Mouse (Mus musculus) heart, postnatal 4 days (tissue): Measurements from ENCODE around the gene Tdrd9. TPM values are rescaled to one million over a fixed set of nuclear protein-coding genes. Genes with fewer than 3 reads are reported as not detected.

Experiments
- DNase-seq: peaks from one replicate; pipeline ENCODE4 v3.0.0; 2021
- total RNA-seq, 2 experiments: library from RNA; stranded (reverse); gene quantifications; 2 replicates each; pipeline ENCODE4 v1.2.3; 2021

Tdrd9 gene
- total RNA-seq, 2 experiments from 2014 or later = 0.33 to 0.50 TPM

GRCm38 (mm10) chr12:111963339-111963738 lies 8.0 kb upstream of the Tdrd9 start:
- no peak for DNase-seq

GRCm38 (mm10) chr12:111966683-111967173 lies 4.6 kb upstream of the Tdrd9 start, which contains the start of gene Atp5mpl:
Gene Atp5mpl (minus strand): TSS chr12:111966977.
- peak; percentile 99 for DNase-seq

GRCm38 (mm10) chr12:111970085-111970484 lies 1.3 kb upstream of the Tdrd9 start:
- no peak for DNase-seq

- no peak for DNase-seq
These were observed 1.1 kb downstream of the Tdrd9 start for GRCm38 (mm10) chr12:111972504-111972903.

GRCm38 (mm10) chr12:111974578-111974977 lies 3.2 kb downstream of the Tdrd9 start:
- no peak for DNase-seq

- DNase-seq = peak; percentile 67
These were observed 5.8 kb downstream of the Tdrd9 start for GRCm38 (mm10) chr12:111977138-111977537.

- DNase-seq = no peak
These were observed 6.9 kb downstream of the Tdrd9 start for GRCm38 (mm10) chr12:111978274-111978673.

- DNase-seq = no peak
These were observed 9.6 kb downstream of the Tdrd9 start, which contains the start of gene Rd3l for GRCm38 (mm10) chr12:111980887-111981367. Gene Rd3l (minus strand): TSS chr12:111981317.

GRCm38 (mm10) chr12:111981831-111982230 lies 10.5 kb downstream of the Tdrd9 start:
- DNase-seq = no peak

- no peak for DNase-seq
These were observed 11.8 kb downstream of the Tdrd9 start for GRCm38 (mm10) chr12:111983165-111983564.

GRCm38 (mm10) chr12:111986756-111987155 lies 15.4 kb downstream of the Tdrd9 start:
- DNase-seq = no peak

- DNase-seq = no peak
These were observed 21.3 kb downstream of the Tdrd9 start for GRCm38 (mm10) chr12:111992626-111993025.

GRCm38 (mm10) chr12:111995161-111995560 lies 23.8 kb downstream of the Tdrd9 start:
- DNase-seq = no peak

- DNase-seq = no peak
These were observed 28.4 kb downstream of the Tdrd9 start for GRCm38 (mm10) chr12:111999735-112000134.

- DNase-seq = peak; percentile 79
These were observed 29.9 kb downstream of the Tdrd9 start for GRCm38 (mm10) chr12:112001223-112001622.

GRCm38 (mm10) chr12:112012511-112013270 lies 41.3 kb downstream of the Tdrd9 start:
- no peak for DNase-seq

GRCm38 (mm10) chr12:112013271-112013801 lies 42.0 kb downstream of the Tdrd9 start:
- no peak for DNase-seq

GRCm38 (mm10) chr12:112016346-112016745 lies 45.0 kb downstream of the Tdrd9 start:
- DNase-seq = no peak

- no peak for DNase-seq
These were observed 51.9 kb downstream of the Tdrd9 start for GRCm38 (mm10) chr12:112023306-112023705.

- no peak for DNase-seq
These were observed 53.4 kb downstream of the Tdrd9 start for GRCm38 (mm10) chr12:112024581-112025310.

- no peak for DNase-seq
These were observed 54.1 kb downstream of the Tdrd9 start for GRCm38 (mm10) chr12:112025457-112025856.

- no peak for DNase-seq
These were observed 54.7 kb downstream of the Tdrd9 start for GRCm38 (mm10) chr12:112025907-112026645.
